Mouse (Mus musculus): Measurements from ENCODE around the gene Kcnmb3. TPM values are rescaled to one million over a fixed set of nuclear protein-coding genes. Genes with fewer than 3 reads are reported as not detected.
"Not testable (repeated sequence)": the region's sequence is repeated elsewhere in the genome, so short reads cannot be mapped to it uniquely, and the experiment has no call there.

Gene Kcnmb3
- polyA plus RNA-seq, 1 experiment from 2014 or later: not detected

DNA sequence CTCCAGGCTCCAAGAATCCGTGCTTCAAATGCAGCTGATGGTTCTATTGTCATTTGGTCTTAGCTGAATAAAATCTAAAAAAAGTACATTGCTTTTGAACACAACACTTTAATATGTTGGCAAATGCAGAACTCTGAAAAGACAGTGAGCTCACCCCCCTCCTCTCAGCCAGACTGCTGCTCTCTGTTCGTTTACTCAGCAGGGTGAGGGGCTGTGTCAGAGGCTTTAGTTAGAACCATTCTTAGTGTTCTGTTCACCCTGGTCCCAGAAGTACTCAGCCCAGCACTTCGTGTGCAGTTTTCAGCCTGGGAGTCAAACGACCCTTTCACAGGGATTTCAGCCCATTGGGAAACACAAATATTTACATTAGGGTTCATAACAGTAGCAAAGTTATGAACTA lies 23.6 kb downstream of the Kcnmb3 start:
- Histone ChIP-seq H3K4me3 (no peak overlapping the region), H3K27me3 (no peaks in the 10 kb centered on the region), H3K9me3 (replicated peaks) (no peaks in the 10 kb centered on the region), H3K27ac (no peak overlapping the region), H3K9ac (no peak overlapping the region), H3K4me1 (replicated peaks) (peaks cover 9% of the 10 kb centered on the region), H3K36me3 (peaks cover 6% of the 10 kb centered on the region), H3K4me2 (no peak overlapping the region)
- ATAC-seq (replicated peaks; ENCODE audit: insufficient number of reproducible peaks, insufficient read depth, low FRiP score, low read depth): no peak
- WGBS: 67% methylated on average over 4 of the region's 4 CpGs

DNA sequence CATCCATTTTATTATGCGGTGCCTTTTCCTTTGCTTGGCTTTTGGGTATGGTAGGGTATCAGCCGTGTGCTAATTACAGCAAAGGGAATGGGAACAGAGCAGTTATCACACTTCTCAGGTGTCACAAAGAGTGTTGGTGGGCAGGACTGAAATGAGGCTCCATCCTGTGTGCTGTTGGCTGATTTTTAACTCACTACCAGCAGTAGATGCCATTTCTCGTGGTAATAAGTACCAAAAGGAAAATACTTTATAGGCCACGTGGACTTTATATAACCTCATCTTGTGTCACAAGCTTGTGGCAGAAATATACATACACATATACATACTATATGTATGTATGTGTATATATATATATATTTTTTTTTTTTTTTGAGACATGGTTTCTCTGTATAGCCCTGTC lies 24.7 kb downstream of the Kcnmb3 start:
- peaks cover 4% of the 10 kb centered on the region for H3K4me1 ChIP-seq (replicated peaks)
- H3K4me2 ChIP-seq: no peak overlapping the region
- H3K9me3 ChIP-seq (replicated peaks): no peaks in the 10 kb centered on the region
- H3K9ac ChIP-seq: no peak overlapping the region
- no peak overlapping the region for H3K4me3 ChIP-seq
- no peak overlapping the region for H3K27ac ChIP-seq
- no peak for ATAC-seq (replicated peaks; ENCODE audit: insufficient number of reproducible peaks, insufficient read depth, low FRiP score, low read depth)
- no peaks in the 10 kb centered on the region for H3K27me3 ChIP-seq
- peaks cover 17% of the 10 kb centered on the region for H3K36me3 ChIP-seq
- WGBS: 95% methylated on average over 4 of the region's 4 CpGs

DNA sequence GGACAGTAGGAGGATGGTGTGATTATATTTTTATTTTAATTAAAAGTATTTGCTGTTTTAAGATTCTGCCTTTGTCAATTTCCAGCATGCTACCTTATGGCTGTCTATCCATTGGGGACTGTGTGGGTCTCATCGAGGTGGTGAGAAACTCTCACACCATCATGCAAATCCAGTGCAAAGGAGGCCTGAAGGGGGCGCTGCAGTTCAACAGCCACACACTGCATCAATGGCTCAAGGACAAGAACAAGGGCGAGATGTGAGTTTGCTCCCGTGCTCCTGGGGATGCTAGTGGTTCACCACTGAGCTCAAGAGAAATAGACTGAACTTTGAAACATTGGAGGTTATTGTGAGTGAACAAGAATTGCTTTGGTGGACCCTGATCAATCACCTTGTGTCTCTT lies 32.3 kb downstream of the Kcnmb3 start:
- H3K36me3 ChIP-seq: peaks cover 77% of the 10 kb centered on the region
- H3K4me1 ChIP-seq (replicated peaks): no peaks in the 10 kb centered on the region
- no peak overlapping the region for H3K4me2 ChIP-seq
- no peak overlapping the region for H3K27ac ChIP-seq
- no peaks in the 10 kb centered on the region for H3K9me3 ChIP-seq (replicated peaks)
- H3K9ac ChIP-seq: no peak overlapping the region
- no peaks in the 10 kb centered on the region for H3K27me3 ChIP-seq
- no peak for ATAC-seq (replicated peaks; ENCODE audit: insufficient number of reproducible peaks, insufficient read depth, low FRiP score, low read depth)
- H3K4me3 ChIP-seq: no peak overlapping the region
- WGBS: 64% methylated on average over 4 of the region's 4 CpGs

DNA sequence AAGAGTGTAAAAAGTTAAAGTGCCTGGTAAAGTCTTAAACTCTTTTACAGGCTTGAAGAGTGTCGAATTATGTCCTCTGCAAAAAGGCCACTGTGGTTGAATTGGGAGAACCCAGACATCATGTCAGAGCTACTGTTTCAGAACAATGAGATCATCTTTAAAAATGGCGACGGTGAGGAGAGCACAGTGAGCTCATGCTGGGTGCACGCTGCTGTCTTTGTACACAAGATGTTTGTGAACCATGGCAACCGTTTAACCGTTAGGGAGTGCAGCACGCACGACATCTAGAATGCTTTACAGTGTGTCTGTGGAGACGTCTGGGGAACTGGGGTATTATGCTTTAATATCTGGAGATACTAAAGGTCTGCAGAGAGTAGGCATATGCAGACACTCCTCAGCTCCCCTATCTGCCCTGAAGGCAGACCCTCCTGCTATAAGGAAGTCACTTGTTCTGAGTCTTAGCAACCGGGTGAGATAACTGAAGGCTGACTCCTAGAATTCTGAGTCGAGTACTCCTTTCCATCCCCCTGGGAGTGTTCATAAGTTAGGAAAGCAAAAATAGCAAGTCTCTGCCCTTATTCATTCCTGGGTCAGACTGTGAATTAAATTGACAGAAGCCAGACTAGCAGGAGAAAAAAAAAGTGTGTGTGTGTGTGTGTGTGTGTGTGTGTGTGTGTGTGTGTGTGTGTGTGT lies 37.6 kb downstream of the Kcnmb3 start:
- 43% methylated on average over 11 of the region's 11 CpGs for WGBS
- Histone ChIP-seq H3K9me3 (replicated peaks) (no peaks in the 10 kb centered on the region), H3K36me3 (peaks cover 69% of the 10 kb centered on the region), H3K4me3 (no peak overlapping the region), H3K9ac (no peak overlapping the region), H3K27me3 (no peaks in the 10 kb centered on the region), H3K27ac (peak overlapping the region; percentile 74), H3K4me2 (no peak overlapping the region), H3K4me1 (replicated peaks) (peaks cover 8% of the 10 kb centered on the region)
- ATAC-seq (replicated peaks; ENCODE audit: insufficient number of reproducible peaks, insufficient read depth, low FRiP score, low read depth): peak; percentile 82

DNA sequence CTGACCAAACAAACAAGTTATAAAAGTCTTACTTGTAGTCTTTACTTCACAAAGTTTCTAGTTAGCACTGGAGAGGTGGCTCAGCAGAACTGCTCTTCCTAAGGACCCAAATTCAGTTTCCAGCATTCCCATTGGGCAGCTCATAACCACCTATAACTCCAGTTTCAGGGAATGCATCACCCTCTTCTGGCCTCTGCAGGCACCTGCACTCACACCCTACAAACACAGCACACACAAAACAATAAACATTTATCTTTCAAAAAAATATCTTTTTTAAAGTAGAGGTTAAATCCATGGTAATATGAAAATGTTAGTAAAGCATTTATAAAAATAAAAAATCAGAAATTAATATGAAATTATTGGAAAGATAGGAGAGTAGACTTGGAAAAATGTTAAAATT lies 50.3 kb downstream of the Kcnmb3 start:
- no peak overlapping the region for H3K4me3 ChIP-seq
- H3K36me3 ChIP-seq: peaks cover 70% of the 10 kb centered on the region

DNA sequence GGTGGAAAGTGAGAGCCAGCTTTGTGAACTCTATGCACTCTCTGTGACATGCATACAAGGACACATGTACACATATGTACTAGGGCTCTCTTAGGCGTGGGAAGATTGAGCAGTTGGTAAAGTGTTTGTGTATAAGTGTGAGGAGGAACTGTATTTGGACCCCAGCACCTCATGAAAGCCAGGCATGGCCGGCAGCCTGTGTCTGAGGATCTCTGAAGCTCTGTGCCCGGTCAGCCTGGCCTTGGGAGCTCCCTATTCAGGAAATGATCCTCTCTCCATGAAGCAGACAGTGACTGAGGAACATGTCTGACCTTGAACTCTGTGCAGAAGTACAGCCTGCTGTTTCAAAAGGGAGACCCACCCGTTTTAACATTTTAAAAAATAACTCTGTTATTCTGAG lies 53.3 kb downstream of the Kcnmb3 start:
- Histone ChIP-seq H3K27me3 (no peaks in the 10 kb centered on the region), H3K4me3 (no peak overlapping the region), H3K9me3 (replicated peaks) (no peaks in the 10 kb centered on the region), H3K4me1 (replicated peaks) (no peaks in the 10 kb centered on the region; the same call in 1 of the 2 replicates), H3K9ac (no peak overlapping the region), H3K4me2 (no peak overlapping the region), H3K36me3 (peaks cover 58% of the 10 kb centered on the region), H3K27ac (no peak overlapping the region)
- WGBS: 77% methylated on average over 4 of the region's 4 CpGs
- no peak for ATAC-seq (replicated peaks; ENCODE audit: insufficient number of reproducible peaks, insufficient read depth, low FRiP score, low read depth)

More for the DNA sequence above, 50.3 kb downstream of the Kcnmb3 start:
- H3K9ac ChIP-seq: no peak overlapping the region
- H3K4me1 ChIP-seq (replicated peaks): no peaks in the 10 kb centered on the region
- ATAC-seq (replicated peaks; ENCODE audit: insufficient number of reproducible peaks, insufficient read depth, low FRiP score, low read depth): no peak
- no peak overlapping the region for H3K4me2 ChIP-seq
- H3K27me3 ChIP-seq: no peaks in the 10 kb centered on the region
- H3K9me3 ChIP-seq (replicated peaks): no peaks in the 10 kb centered on the region
- no peak overlapping the region for H3K27ac ChIP-seq

DNA sequence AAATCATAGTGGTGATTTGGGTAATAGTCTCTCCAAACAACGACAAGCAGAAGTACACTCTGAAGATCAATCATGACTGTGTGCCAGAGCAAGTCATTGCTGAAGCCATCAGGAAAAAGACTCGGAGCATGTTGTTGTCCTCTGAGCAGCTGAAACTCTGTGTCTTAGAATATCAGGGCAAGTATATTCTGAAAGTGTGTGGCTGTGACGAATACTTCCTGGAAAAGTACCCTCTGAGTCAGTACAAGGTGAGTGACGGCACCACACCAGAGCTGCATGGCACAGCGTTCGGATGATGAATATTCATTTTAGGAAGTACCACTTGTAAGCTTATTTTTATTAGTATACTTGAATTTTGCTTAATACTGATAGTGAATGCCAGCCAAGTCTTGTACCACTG lies 54.2 kb downstream of the Kcnmb3 start:
- H3K4me3 ChIP-seq: no peak overlapping the region
- H3K9me3 ChIP-seq (replicated peaks): no peaks in the 10 kb centered on the region
- peaks cover 53% of the 10 kb centered on the region for H3K36me3 ChIP-seq
- no peaks in the 10 kb centered on the region; the same call in 1 of the 2 replicates for H3K4me1 ChIP-seq (replicated peaks)
- no peak overlapping the region for H3K4me2 ChIP-seq
- no peaks in the 10 kb centered on the region for H3K27me3 ChIP-seq
- no peak overlapping the region for H3K27ac ChIP-seq
- H3K9ac ChIP-seq: no peak overlapping the region
- ATAC-seq (replicated peaks; ENCODE audit: insufficient number of reproducible peaks, insufficient read depth, low FRiP score, low read depth): no peak
- 96% methylated on average over 6 of the region's 6 CpGs for WGBS

DNA sequence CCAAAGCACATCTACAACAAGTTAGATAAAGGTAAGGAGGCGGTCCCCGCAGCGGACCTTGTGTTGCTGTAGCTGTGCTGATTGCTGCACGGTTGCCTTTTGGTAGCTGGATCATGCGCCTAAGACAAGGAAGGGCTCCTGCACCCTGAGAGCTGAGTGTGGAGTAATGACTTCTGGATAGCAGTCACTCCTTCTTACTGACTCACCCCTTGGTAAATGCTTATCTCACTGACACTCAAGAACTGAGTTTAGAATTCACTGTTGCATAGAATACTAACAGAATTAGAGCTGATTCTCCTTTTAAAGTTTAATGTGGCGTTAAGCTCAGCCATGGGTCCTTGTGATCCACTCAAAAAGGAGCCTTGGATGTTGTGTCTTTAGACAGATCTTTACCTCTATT lies 54.7 kb downstream of the Kcnmb3 start:
- no peak overlapping the region for H3K9ac ChIP-seq
- no peak for ATAC-seq (replicated peaks; ENCODE audit: insufficient number of reproducible peaks, insufficient read depth, low FRiP score, low read depth)
- H3K4me2 ChIP-seq: no peak overlapping the region
- H3K27ac ChIP-seq: no peak overlapping the region
- no peaks in the 10 kb centered on the region for H3K27me3 ChIP-seq
- no peaks in the 10 kb centered on the region for H3K9me3 ChIP-seq (replicated peaks)
- WGBS: 66% methylated on average over 6 of the region's 6 CpGs
- H3K4me1 ChIP-seq (replicated peaks): no peaks in the 10 kb centered on the region; the same call in 1 of the 2 replicates
- H3K36me3 ChIP-seq: peaks cover 48% of the 10 kb centered on the region
- no peak overlapping the region for H3K4me3 ChIP-seq

DNA sequence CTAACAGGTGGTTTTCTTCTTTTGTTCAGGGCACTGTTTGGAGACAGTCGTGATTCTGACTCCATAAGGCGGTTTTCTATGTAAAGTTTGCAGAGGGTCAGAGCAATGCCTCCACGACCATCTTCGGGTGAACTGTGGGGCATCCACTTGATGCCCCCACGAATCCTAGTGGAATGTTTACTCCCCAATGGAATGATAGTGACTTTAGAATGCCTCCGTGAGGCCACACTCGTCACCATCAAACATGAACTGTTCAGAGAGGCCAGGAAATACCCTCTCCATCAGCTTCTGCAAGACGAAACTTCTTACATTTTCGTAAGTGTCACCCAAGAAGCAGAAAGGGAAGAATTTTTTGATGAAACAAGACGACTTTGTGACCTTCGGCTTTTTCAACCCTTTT lies 55.9 kb downstream of the Kcnmb3 start:
- Histone ChIP-seq H3K4me3 (no peak overlapping the region), H3K36me3 (peaks cover 38% of the 10 kb centered on the region), H3K9me3 (replicated peaks) (no peaks in the 10 kb centered on the region), H3K4me1 (replicated peaks) (no peaks in the 10 kb centered on the region; the same call in 1 of the 2 replicates), H3K4me2 (no peak overlapping the region), H3K27ac (no peak overlapping the region), H3K27me3 (no peaks in the 10 kb centered on the region), H3K9ac (no peak overlapping the region)
- ATAC-seq (replicated peaks; ENCODE audit: insufficient number of reproducible peaks, insufficient read depth, low FRiP score, low read depth): no peak
- WGBS: 74% methylated on average over 11 of the region's 11 CpGs

DNA sequence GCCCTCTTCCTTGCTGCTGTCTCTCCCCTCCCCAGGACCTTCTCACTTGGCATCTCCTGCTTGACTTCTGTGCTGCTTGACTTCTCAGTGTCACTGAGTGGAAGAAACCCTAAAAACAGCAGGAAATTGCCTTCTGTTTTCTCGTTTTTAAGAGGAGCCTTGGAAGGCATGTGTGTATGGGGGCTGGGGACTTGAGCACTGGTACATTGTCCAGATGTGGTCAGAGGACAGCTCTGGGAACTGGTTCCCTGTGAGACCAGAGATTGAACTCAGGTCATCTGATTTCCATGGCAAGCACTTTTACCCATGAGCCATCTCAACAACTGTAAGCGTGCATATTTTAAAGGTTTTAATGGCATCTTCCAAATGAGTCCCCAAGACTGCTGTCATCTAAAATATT lies 58.0 kb downstream of the Kcnmb3 start:
- no peak for ATAC-seq (replicated peaks; ENCODE audit: insufficient number of reproducible peaks, insufficient read depth, low FRiP score, low read depth)
- 59% methylated on average over 2 of the region's 2 CpGs for WGBS
- no peak overlapping the region for H3K9ac ChIP-seq

DNA sequence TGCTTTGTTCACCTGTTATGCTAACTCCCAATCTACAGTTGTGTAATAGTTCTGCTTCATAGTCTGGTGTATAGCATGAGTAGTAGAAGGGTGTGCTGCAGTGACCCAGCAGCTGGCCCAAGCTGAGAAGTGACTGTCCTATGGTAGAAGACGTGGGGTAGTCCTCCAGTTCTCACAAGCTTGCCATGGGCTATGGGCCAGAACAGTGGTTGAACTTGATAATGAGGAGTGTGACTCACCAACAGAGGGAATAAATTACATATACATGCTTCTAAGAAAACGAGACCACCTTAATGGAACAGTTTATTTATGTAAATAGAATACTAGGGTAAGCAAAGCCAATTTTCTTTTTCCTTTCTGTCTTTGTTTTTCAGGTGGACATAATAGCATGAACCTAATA lies 61.6 kb downstream of the Kcnmb3 start:
- H3K27ac ChIP-seq: no peak overlapping the region
- no peaks in the 10 kb centered on the region for H3K27me3 ChIP-seq
- H3K4me3 ChIP-seq: no peak overlapping the region
- 53% methylated on average over 2 of the region's 2 CpGs for WGBS
- no peaks in the 10 kb centered on the region for H3K9me3 ChIP-seq (replicated peaks)
- no peak for ATAC-seq (replicated peaks; ENCODE audit: insufficient number of reproducible peaks, insufficient read depth, low FRiP score, low read depth)
- no peak overlapping the region for H3K9ac ChIP-seq
- peaks cover 19% of the 10 kb centered on the region for H3K4me1 ChIP-seq (replicated peaks)
- no peak overlapping the region for H3K4me2 ChIP-seq
- H3K36me3 ChIP-seq: no peaks in the 10 kb centered on the region

More for the DNA sequence above, 58.0 kb downstream of the Kcnmb3 start:
- H3K9me3 ChIP-seq (replicated peaks): no peaks in the 10 kb centered on the region
- no peak overlapping the region for H3K27ac ChIP-seq
- H3K4me2 ChIP-seq: no peak overlapping the region
- peaks cover 21% of the 10 kb centered on the region for H3K36me3 ChIP-seq
- H3K27me3 ChIP-seq: no peaks in the 10 kb centered on the region
- no peak overlapping the region for H3K4me3 ChIP-seq
- peaks cover 6% of the 10 kb centered on the region for H3K4me1 ChIP-seq (replicated peaks)

DNA sequence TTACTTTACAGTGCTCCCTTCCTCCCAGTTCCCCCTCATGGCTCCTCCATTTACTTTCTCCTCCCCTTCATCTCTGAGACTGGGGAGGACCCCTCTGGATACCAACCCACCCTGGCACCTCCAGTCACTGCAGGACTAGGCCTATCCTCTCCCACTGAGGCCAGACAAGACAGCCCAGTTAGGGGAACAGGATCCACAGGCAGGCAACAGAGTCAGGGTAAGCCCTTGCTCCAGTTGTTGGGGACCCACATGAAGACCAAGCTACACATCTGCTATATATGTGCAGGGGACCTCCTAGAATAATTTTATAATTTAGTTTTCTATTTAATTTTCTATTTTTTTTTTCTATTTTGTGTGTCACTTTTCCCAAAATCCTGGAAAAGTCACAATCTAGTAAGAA lies 62.7 kb downstream of the Kcnmb3 start:
- H3K36me3 ChIP-seq; H3K9me3 ChIP-seq (replicated peaks); H3K27me3 ChIP-seq; H3K9ac ChIP-seq; H3K4me3 ChIP-seq; ATAC-seq (replicated peaks; ENCODE audit: insufficient number of reproducible peaks, insufficient read depth, low FRiP score, low read depth): not testable (repeated sequence)
- Histone ChIP-seq H3K4me1 (replicated peaks) (peaks cover 19% of the 10 kb centered on the region), H3K27ac (peak overlapping the region; percentile 66), H3K4me2 (0 out of 2 replicates have a peak overlapping the region, but pooled peaks have one; percentile 25)
